Mouse (Mus musculus) ovary, postnatal 14 days (tissue): ENCODE results near the gene Krt9.

Experiments used
- DNase-seq: peaks from one replicate; pipeline ENCODE4 v3.0.0; 2022; ENCODE audit warnings: low spot score

Krt9 gene

DNA sequence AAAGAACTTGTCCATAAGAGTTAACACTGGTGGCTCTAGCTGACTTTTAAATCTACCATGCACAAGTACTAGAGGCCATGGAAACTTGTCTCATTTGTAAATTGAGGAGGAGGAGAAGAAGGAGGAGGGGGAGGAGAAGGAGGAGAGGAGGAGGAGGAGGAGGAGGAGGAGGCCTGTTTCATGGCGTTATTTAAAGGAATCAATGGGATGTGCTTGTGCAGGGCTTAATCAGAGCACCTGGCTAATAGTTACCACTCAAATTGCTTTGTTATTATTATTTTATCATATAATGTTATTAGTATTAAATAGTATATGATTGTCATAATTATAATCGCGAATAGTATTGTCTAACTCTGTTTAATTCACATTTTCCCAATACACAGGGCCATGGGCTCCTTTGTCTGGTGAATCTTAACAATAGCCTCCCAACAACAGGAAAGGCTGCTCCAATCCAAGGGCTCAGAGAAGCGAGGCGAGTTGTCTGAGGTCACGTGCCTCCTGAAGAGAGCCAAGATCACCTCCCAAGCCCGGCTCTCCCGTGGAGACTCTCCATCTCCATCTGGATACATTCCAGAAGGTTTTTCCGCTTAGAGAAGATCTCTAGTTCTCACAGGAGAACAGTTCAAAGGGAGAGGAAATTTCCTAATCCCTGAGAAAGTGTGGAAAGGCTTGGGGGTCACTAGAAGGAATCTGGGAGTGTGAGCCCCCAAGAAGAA lies 44.3 kb downstream of the Krt9 start, which contains the start of gene Krt19:
Gene Krt19 (minus strand): TSS at position 51 of the 716 bp plus-strand sequence.
- no peak for DNase-seq

DNA sequence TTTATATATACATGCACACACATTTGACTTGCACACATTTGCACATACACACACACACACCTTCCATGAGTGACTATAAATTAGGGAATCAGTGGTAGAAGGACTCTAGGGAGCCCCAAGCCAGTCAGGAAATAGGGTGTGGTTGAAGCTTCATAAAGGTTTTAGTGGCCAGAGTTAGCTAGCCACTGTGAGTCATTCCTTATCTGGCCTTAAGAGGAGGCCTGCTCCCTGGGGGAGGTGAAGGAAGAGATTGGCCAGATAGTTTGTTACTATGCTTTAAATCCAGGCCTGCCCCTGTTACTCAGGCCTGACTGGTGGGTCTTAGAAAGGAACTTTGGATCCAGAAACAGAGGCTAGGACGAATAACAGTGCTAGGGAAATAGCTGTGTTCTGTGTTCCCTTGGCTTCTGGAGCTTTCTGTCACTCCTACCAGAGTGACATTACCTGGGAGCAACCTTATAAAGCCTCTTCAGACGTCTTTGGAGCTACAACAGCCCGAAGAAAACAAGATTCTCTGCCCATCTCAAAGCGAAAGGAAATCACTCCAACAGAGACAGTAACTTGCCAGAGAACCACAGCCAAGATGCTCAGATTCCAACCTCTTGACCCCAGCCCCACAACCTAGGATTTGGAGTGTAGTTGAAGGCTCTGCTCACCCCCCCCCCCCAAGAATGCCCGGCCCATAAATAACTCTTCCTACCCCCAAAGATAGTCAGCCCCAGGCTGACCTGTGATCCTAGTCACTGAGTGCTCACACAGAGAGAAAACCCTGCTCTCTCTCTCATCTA lies 45.3 kb downstream of the Krt9 start:
- DNase-seq: no peak

- no peak for DNase-seq
These were observed 47.0 kb downstream of the Krt9 start for GRCm38 (mm10) chr11:100145858-100146560.

DNA sequence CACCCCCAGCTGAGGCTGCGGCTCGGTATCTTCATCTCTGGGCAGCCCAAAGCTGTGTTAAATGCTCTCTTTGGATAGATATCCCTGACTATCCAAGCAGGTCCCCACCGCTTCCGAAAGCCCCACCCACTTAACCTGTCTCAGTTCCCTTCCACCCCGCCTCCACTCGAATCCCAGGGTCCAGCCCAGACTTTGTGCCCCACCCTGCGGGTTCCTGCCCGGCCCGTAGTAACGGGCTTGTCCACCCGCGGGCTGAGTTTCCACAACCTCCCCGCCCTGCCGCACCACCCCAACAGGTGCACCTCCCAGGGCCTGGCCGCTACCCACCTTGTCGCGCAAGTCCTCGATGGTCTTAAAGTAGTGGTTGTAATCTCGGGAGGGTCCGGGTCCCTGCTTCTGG lies 47.9 kb downstream of the Krt9 start:
- DNase-seq: no peak

GRCm38 (mm10) chr11:100140966-100141365 lies 52.1 kb downstream of the Krt9 start:
- DNase-seq: no peak

- DNase-seq: no peak
These were observed 53.7 kb downstream of the Krt9 start for GRCm38 (mm10) chr11:100139391-100139790.

GRCm38 (mm10) chr11:100138809-100139208 lies 54.2 kb downstream of the Krt9 start:
- DNase-seq: no peak

GRCm38 (mm10) chr11:100137693-100138092 lies 55.4 kb downstream of the Krt9 start:
- DNase-seq: no peak
